Mouse (Mus musculus): Measurements from ENCODE around the gene Scgb1b18.
"Not testable (repeated sequence)": the region's sequence is repeated elsewhere in the genome, so short reads cannot be mapped to it uniquely, and the experiment has no call there.

- not testable (repeated sequence) for TF ChIP-seq POLR2A, CTCF (IDR thresholded peaks at IDR 0.05; ENCODE audit: insufficient read depth, low read depth, low read length)
These were observed at the start of gene Scgb1b18 for GRCm38 (mm10) chr7:33185268-33185667.

Data from olfactory bulb, adult 2 months (tissue).